Mouse (Mus musculus): ENCODE results near the gene Gpr82. TPM values are rescaled to one million over a fixed set of nuclear protein-coding genes. Genes with fewer than 3 reads are reported as not detected.

Gene Gpr82
- not detected in 2 replicates for polyA plus RNA-seq (2012; rRNA removed)

DNA sequence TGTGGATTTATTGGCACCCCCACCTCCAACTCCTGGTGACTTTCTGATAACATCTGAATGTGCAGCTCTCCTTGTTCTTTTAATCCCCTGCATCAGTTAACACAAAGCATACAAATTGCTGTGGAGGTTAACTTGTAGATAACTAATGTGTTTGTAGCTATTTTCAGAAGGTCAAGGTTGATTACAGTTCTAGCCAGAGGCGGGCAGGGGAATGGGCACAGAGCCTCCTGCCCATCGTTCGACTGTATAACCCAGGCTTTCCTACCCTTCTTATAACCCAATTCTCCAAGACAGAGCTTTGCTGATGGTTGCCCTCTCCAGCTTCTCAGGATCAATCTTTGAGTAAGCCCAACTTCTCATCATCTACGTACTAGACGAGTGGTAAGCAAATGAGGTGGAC, at the start of gene Gpr82:
Gene Gpr82 (plus strand): TSS at position 301 of the 400 bp plus-strand sequence.
- H3K4me3 ChIP-seq (ENCODE audit: low read depth, low read length), result no peak within 1 kb of the TSS
- H3K4me1 ChIP-seq (ENCODE audit: control insufficient read depth, insufficient read depth, insufficient read length, low read length), result no peaks in the 10 kb centered on the region
- no peaks in the 10 kb centered on the region for H3K36me3 ChIP-seq (ENCODE audit: control insufficient read depth, insufficient read depth, low read length)
- TF ChIP-seq CTCF (IDR thresholded peaks at IDR 0.05; ENCODE audit: extremely low read depth, insufficient read length, insufficient replicate concordance, low read depth, low read length) (no peak), POLR2A (IDR thresholded peaks at IDR 0.05; ENCODE audit: low read depth, low read length) (no peak)
- WGBS, result 90% methylated on average over 5 of the region's 5 CpGs
- H3K27ac ChIP-seq (ENCODE audit: insufficient read depth, low read depth, low read length), result no peak within 1 kb of the TSS
- no peaks in the 10 kb centered on the region for H3K27me3 ChIP-seq (ENCODE audit: control insufficient read depth, insufficient read depth, low read length)

GRCm38 (mm10) chrX:13612115-13612514, 49.0 kb upstream of the Gpr82 start:
- WGBS, result 37% methylated on average over 2 of the region's 2 CpGs
- H3K27ac ChIP-seq (ENCODE audit: insufficient read depth, low read depth, low read length), result no peak overlapping the region
- TF ChIP-seq POLR2A (IDR thresholded peaks at IDR 0.05; ENCODE audit: low read depth, low read length), result no peak
- no peaks in the 10 kb centered on the region for H3K27me3 ChIP-seq (ENCODE audit: control insufficient read depth, insufficient read depth, low read length)
- 0 out of 2 replicates have a peak, but pooled peaks cover 3% of the 10 kb centered on the region for H3K36me3 ChIP-seq (ENCODE audit: control insufficient read depth, insufficient read depth, low read length)
- no peak overlapping the region for H3K4me3 ChIP-seq (ENCODE audit: low read depth, low read length)
- no peaks in the 10 kb centered on the region for H3K4me1 ChIP-seq (ENCODE audit: control insufficient read depth, insufficient read depth, insufficient read length, low read length)

GRCm38 (mm10) chrX:13616726-13617125, 44.4 kb upstream of the Gpr82 start:
- no peak overlapping the region for H3K27ac ChIP-seq (ENCODE audit: insufficient read depth, low read depth, low read length)
- H3K36me3 ChIP-seq (ENCODE audit: control insufficient read depth, insufficient read depth, low read length), result 0 out of 2 replicates have a peak, but pooled peaks cover 4% of the 10 kb centered on the region
- no peak overlapping the region for H3K4me3 ChIP-seq (ENCODE audit: low read depth, low read length)
- no peaks in the 10 kb centered on the region for H3K27me3 ChIP-seq (ENCODE audit: control insufficient read depth, insufficient read depth, low read length)
- no peak for TF ChIP-seq CTCF (IDR thresholded peaks at IDR 0.05; ENCODE audit: extremely low read depth, insufficient read length, insufficient replicate concordance, low read depth, low read length)
- TF ChIP-seq POLR2A (IDR thresholded peaks at IDR 0.05; ENCODE audit: low read depth, low read length), result no peak
- no peaks in the 10 kb centered on the region for H3K4me1 ChIP-seq (ENCODE audit: control insufficient read depth, insufficient read depth, insufficient read length, low read length)
- 43% methylated on average over 1 of the region's 1 CpGs for WGBS

DNA sequence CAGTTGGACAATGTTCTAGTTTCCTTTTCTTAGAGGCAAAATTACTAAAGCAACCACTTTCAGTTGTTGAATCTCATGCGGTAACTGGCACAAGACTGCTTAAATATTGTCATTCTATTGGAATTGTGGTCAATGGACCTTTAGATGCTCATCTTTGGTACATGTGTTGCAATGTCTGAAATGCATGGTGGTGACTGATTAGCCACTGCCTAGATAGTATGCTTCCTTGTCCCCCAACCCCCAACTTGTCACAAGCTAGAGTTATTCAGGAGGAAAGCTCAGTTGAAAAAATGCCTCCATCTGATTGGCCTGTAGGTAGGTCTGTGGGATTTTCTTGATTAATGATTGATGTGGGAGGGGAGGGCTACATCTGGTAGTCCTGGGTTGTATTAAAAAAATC, 43.9 kb upstream of the Gpr82 start:
- WGBS, result 87% methylated on average over 1 of the region's 1 CpGs
- no peaks in the 10 kb centered on the region for H3K4me1 ChIP-seq (ENCODE audit: control insufficient read depth, insufficient read depth, insufficient read length, low read length)
- H3K36me3 ChIP-seq (ENCODE audit: control insufficient read depth, insufficient read depth, low read length), result 0 out of 2 replicates have a peak, but pooled peaks cover 4% of the 10 kb centered on the region
- no peak overlapping the region for H3K4me3 ChIP-seq (ENCODE audit: low read depth, low read length)
- H3K27me3 ChIP-seq (ENCODE audit: control insufficient read depth, insufficient read depth, low read length), result no peaks in the 10 kb centered on the region
- H3K27ac ChIP-seq (ENCODE audit: insufficient read depth, low read depth, low read length), result no peak overlapping the region
- TF ChIP-seq CTCF (IDR thresholded peaks at IDR 0.05; ENCODE audit: extremely low read depth, insufficient read length, insufficient replicate concordance, low read depth, low read length) (no peak), POLR2A (IDR thresholded peaks at IDR 0.05; ENCODE audit: low read depth, low read length) (no peak)

GRCm38 (mm10) chrX:13618476-13618875, 42.7 kb upstream of the Gpr82 start:
- WGBS, result 60% methylated on average over 4 of the region's 4 CpGs
- no peak overlapping the region for H3K4me3 ChIP-seq (ENCODE audit: low read depth, low read length)
- H3K27ac ChIP-seq (ENCODE audit: insufficient read depth, low read depth, low read length), result no peak overlapping the region
- no peak for TF ChIP-seq CTCF (IDR thresholded peaks at IDR 0.05; ENCODE audit: extremely low read depth, insufficient read length, insufficient replicate concordance, low read depth, low read length)
- no peak for TF ChIP-seq POLR2A (IDR thresholded peaks at IDR 0.05; ENCODE audit: low read depth, low read length)
- no peaks in the 10 kb centered on the region for H3K4me1 ChIP-seq (ENCODE audit: control insufficient read depth, insufficient read depth, insufficient read length, low read length)
- H3K27me3 ChIP-seq (ENCODE audit: control insufficient read depth, insufficient read depth, low read length), result no peaks in the 10 kb centered on the region
- 0 out of 2 replicates have a peak, but pooled peaks cover 4% of the 10 kb centered on the region for H3K36me3 ChIP-seq (ENCODE audit: control insufficient read depth, insufficient read depth, low read length)

GRCm38 (mm10) chrX:13621473-13621872, 39.7 kb upstream of the Gpr82 start:
- no peaks in the 10 kb centered on the region for H3K4me1 ChIP-seq (ENCODE audit: control insufficient read depth, insufficient read depth, insufficient read length, low read length)
- H3K36me3 ChIP-seq (ENCODE audit: control insufficient read depth, insufficient read depth, low read length), result 0 out of 2 replicates have a peak, but pooled peaks cover 2% of the 10 kb centered on the region
- no peak overlapping the region for H3K4me3 ChIP-seq (ENCODE audit: low read depth, low read length)
- TF ChIP-seq POLR2A (IDR thresholded peaks at IDR 0.05; ENCODE audit: low read depth, low read length) (no peak), CTCF (IDR thresholded peaks at IDR 0.05; ENCODE audit: extremely low read depth, insufficient read length, insufficient replicate concordance, low read depth, low read length) (no peak)
- no peak overlapping the region for H3K27ac ChIP-seq (ENCODE audit: insufficient read depth, low read depth, low read length)
- no peaks in the 10 kb centered on the region for H3K27me3 ChIP-seq (ENCODE audit: control insufficient read depth, insufficient read depth, low read length)
- WGBS, result 44% methylated on average over 4 of the region's 4 CpGs

GRCm38 (mm10) chrX:13622654-13623053, 38.5 kb upstream of the Gpr82 start:
- no peaks in the 10 kb centered on the region for H3K27me3 ChIP-seq (ENCODE audit: control insufficient read depth, insufficient read depth, low read length)
- H3K4me3 ChIP-seq (ENCODE audit: low read depth, low read length), result no peak overlapping the region
- no peaks in the 10 kb centered on the region for H3K4me1 ChIP-seq (ENCODE audit: control insufficient read depth, insufficient read depth, insufficient read length, low read length)
- H3K36me3 ChIP-seq (ENCODE audit: control insufficient read depth, insufficient read depth, low read length), result 0 out of 2 replicates have a peak, but pooled peaks cover 2% of the 10 kb centered on the region
- WGBS, result 79% methylated on average over 5 of the region's 5 CpGs
- no peak overlapping the region for H3K27ac ChIP-seq (ENCODE audit: insufficient read depth, low read depth, low read length)
- TF ChIP-seq CTCF (IDR thresholded peaks at IDR 0.05; ENCODE audit: extremely low read depth, insufficient read length, insufficient replicate concordance, low read depth, low read length) (no peak), POLR2A (IDR thresholded peaks at IDR 0.05; ENCODE audit: low read depth, low read length) (no peak)
